Mouse (Mus musculus): ENCODE results near the gene 4930550C14Rik.

Gene 4930550C14Rik

GRCm38 (mm10) chr9:53402291-53402711 is at the start of gene 4930550C14Rik:
Gene 4930550C14Rik, plus strand, starts transcription at chr9:53402325.
- 14% methylated on average over 11 of the region's 11 CpGs for WGBS

DNA sequence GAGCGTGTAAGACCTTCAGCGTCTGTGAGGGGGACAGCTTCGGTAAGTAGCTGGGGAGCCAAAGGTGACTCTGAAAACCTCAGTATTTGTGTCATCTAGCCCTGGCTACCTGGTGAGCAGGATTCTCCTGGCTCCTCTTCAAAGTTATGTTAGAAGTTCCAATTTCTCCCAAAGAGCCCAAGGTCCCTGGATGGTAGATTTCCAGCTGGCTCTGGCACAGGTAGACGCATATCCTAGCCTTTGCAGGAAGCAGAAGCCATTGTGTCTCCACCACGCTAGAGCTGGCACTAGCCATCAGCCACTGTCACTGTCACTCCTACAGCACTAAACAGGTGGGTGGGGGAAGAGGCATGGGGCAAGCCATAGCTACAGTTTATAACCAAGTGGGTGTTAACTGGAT is 49.0 kb upstream of the 4930550C14Rik start:
- WGBS, result 91% methylated on average over 5 of the region's 5 CpGs

- 70% methylated on average over 14 of the region's 14 CpGs for WGBS
These were observed 45.6 kb upstream of the 4930550C14Rik start for GRCm38 (mm10) chr9:53356219-53357155.

DNA sequence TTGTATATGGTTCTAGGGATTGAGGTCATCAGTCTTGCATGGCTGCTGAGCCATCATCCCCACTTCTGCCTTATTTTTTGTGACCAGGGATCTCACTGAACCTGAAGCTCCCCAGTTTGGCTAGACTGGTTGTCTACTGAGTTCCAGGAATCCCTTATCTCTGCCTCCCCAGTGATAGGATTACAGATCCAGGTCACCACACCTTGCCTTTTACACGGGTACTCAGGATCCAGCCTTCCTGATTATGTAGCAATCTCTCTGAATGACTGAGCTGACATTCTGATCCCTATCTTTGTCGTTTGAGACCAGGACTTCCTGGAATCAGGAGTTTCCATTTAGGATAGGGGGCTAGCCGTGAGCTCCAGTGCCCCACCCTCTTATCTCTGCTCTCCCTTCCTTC is 30.8 kb upstream of the 4930550C14Rik start:
- WGBS, result 78% methylated on average over 3 of the region's 3 CpGs

- 66% methylated on average over 4 of the region's 4 CpGs for WGBS
These were observed 26.2 kb upstream of the 4930550C14Rik start for GRCm38 (mm10) chr9:53375907-53376306.

DNA sequence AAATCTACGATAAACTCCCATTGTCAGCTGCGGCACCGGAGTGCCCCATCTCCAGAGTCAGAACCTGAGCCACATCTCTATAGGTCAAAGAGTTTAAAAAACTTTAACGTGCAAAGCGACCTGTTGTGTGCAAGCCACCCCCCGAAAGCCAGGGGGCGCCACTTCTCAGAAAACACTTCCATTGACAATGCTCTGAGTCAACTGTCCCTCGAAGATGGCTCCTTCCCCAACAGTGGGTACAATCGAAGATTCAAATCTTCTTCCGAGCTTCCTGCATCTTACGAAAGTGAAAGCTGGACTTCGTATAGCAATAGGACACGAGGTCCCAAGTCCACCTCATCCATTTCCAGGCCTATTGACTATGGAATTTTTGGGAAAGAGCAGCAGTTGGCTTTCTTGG is 25.3 kb upstream of the 4930550C14Rik start:
- 84% methylated on average over 13 of the region's 13 CpGs for WGBS

- 55% methylated on average over 5 of the region's 5 CpGs for WGBS
These were observed 24.5 kb upstream of the 4930550C14Rik start for GRCm38 (mm10) chr9:53377597-53377996.

- 87% methylated on average over 3 of the region's 3 CpGs for WGBS
These were observed 24.0 kb upstream of the 4930550C14Rik start for GRCm38 (mm10) chr9:53378171-53378570.

GRCm38 (mm10) chr9:53380595-53380994 is 21.5 kb upstream of the 4930550C14Rik start:
- WGBS, result 52% methylated on average over 2 of the region's 2 CpGs

GRCm38 (mm10) chr9:53381113-53381615 is 21.0 kb upstream of the 4930550C14Rik start:
- WGBS, result 62% methylated on average over 5 of the region's 5 CpGs

- WGBS, result under 1% methylated on average over 75 of the region's 75 CpGs
These were observed 17.9 kb upstream of the 4930550C14Rik start, which contains the start of gene Kdelc2 for GRCm38 (mm10) chr9:53383951-53384866. Gene Kdelc2, plus strand, starts transcription at chr9:53384025.

GRCm38 (mm10) chr9:53384873-53385272 is 17.3 kb upstream of the 4930550C14Rik start:
- WGBS, result 3% methylated on average over 8 of the region's 8 CpGs

DNA sequence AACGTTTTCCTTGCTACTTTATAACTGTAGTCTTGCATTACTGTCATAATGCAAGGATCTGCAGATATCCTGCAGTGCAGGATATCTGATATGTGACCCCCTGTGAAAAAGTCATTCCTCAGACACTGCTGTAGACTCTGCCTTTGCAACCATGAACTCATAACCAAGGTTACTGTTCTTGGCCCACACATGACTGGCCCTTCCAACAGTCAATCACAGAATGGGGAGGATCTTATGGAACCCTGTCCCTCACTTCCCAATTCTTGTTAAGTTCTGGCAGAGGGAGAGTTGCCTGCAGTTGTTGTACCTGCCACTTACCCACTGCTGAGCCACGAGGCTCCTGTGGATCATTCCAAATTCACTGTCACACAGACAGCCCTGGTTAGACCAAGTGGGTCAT is 14.7 kb upstream of the 4930550C14Rik start:
- 70% methylated on average over 2 of the region's 2 CpGs for WGBS

DNA sequence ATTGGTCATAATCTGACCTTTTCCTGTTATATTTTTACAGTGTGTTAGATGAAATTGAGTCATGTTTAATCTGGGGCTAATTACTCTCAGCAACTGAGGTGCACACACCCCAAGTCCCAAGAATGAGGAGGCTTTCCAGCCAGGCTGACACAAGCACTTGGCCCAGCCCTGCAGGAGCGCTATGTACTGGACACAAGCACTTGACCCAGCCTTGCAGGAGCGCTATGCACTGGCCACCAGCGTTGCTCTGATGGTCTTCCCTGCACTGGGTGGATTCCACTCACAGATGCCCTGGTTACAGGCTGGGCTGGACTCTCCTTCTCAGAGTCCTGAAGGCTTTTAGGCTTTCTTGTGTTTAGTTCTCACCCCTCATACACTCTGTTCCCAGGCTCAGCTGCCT is 13.0 kb upstream of the 4930550C14Rik start:
- WGBS, result 67% methylated on average over 3 of the region's 3 CpGs

- WGBS, result 85% methylated on average over 7 of the region's 7 CpGs
These were observed 12.0 kb upstream of the 4930550C14Rik start for GRCm38 (mm10) chr9:53390136-53390535.

DNA sequence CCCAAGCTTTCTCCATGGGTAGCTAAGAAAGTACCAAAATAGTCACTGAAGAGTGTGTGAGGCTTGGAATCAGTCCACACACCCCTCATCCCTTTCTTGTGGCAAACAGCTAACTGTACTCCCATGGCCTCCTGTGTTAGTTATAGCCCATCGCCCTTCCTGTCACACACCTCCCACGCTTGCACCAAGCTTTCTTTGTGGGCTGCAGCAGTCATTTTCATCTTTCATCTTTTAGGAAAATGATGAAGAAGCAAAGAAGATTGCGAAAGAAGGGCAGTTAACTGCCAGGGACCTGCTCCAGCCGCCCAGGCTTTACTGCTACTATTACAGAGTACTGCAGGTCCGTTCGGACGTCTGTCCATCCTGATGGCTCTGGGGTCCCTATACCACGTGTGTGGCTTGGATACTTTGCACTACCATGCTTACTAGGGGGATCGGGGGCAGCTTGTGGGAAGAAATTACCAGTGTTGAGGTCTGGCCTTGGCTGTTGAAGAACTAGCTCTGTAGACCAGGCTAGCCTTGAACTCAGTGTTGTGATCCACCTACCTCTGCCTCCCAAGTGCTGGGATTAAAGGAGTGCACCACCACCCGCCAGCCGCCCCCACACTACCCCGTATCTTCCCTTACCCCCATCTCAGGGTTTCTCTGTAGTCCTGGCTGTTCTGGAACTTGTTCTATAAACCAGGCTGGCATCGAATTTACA is 4.3 kb upstream of the 4930550C14Rik start:
- WGBS, result 60% methylated on average over 13 of the region's 13 CpGs

DNA sequence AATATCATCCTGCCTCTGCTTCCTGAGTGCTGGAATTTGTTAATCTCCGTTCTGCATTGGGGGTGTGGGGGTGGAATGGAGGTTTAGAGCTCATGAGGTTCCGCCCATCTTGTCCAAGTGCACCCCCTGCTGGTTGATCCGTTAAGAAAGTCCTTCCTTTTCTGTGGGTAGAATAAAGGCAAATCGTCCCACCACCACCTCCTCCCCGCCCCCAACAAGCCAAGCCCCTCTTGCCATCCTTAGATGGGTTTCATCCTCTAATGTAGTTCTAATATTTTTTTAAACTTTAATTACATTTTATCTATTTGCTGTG is 3.8 kb upstream of the 4930550C14Rik start:
- 10% methylated on average over 5 of the region's 5 CpGs for WGBS

- WGBS, result 62% methylated on average over 8 of the region's 8 CpGs
These were observed 2.6 kb upstream of the 4930550C14Rik start for GRCm38 (mm10) chr9:53399537-53399936.

- 96% methylated on average over 4 of the region's 4 CpGs for WGBS
These were observed 1.4 kb upstream of the 4930550C14Rik start for GRCm38 (mm10) chr9:53400696-53401095.

DNA sequence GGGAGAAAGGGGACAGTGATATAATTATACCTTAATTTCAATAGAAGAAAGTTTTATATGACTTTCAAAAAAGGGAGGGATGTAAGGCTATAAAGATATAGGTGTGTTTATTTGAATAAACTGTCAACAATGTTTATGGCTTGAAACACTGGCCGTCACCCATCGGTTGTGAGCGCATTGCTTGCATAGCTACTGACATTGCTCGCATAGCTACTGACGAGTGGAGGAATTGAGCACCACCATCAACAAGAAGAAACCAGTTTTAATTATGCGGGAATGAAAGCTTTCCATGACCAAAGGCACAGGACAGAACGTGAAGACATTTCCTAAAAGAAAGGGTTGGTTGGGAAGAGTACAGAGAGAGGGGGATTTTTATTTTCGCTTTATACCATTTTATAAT is 979 bp upstream of the 4930550C14Rik start:
- WGBS, result 95% methylated on average over 8 of the region's 8 CpGs

DNA sequence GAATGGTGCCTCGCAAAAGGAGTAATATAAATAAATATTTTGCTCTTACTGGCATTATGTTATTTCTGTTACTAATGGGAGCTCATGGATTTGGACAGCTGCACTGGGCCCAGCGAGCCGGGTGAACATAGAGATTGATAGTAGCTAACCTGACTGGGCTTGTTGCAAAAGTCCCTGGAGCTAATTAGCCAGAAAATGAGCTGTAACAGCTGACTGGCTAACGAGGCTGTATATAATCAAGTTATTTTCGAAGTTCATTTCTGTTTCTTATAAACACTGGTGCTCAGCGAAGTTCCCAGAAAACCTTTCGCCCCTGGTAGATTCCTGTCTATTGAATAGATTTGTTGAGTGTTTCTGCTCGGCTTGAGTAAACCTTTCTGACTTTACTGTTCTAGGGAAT is 866 bp downstream of the 4930550C14Rik start:
- 54% methylated on average over 8 of the region's 8 CpGs for WGBS

Measured in cerebral cortex, adult 2 months (tissue).